ENCODE assay signal across 13 mouse cellular contexts in genomic region chr17:51408367-51408766, GRCm38 (mm10).
DNase-seq lines count a peak whose midpoint lies in the region; ATAC-seq lines count a peak whose summit lies in the region.
"Had no signal": no experiment of that assay in that cellular context is flagged by ENCODE, and none has a peak within 500 bp of the region (broad histone marks: within the 10 kb centered on the region; RNA-seq: fewer than 3 reads in every experiment).

No protein-coding gene starts in this region.

- H3K9me3 ChIP-seq in liver, embryonic 15.5 days (replicated peaks) = no peaks in the 10 kb centered on the region
- H3K9me3 ChIP-seq in embryonic facial prominence, embryonic 10.5 days = no peaks in the 10 kb centered on the region
- no peaks in the 10 kb centered on the region for H3K9me3 ChIP-seq in midbrain, embryonic 13.5 days
- H3K9me3 ChIP-seq: forebrain, embryonic 10.5 days; lung, embryonic 15.5 days; neural tube, embryonic 12.5 days had no signal

- H3K4me1 ChIP-seq in liver, embryonic 15.5 days (replicated peaks) = peaks cover 3% of the 10 kb centered on the region; the same call in 1 of the 2 replicates
- H3K4me1 ChIP-seq in embryonic facial prominence, embryonic 10.5 days = peaks cover 5% of the 10 kb centered on the region; the same call in 1 of the 2 replicates
- H3K4me1 ChIP-seq in midbrain, embryonic 13.5 days (replicated peaks) = no peaks in the 10 kb centered on the region
- H3K4me1 ChIP-seq: forebrain, embryonic 10.5 days; lung, embryonic 15.5 days; neural tube, embryonic 12.5 days had no signal

- DNase-seq in 416B (ENCODE audit: low read depth) (peak; percentile 97), R1 (ENCODE audit: low read depth, low spot score) (peak; percentile 6)
- DNase-seq in spleen, adult 18-20 months = peak; percentile 25 to 39
- no peak for DNase-seq in gastrocnemius, postnatal 36 days
- no peak for DNase-seq in right cerebral cortex, adult 2 months (ENCODE audit: low spot score in 2 of 2)
- DNase-seq in embryonic facial prominence, embryonic 10.5 days (ENCODE audit: low spot score) = no peak
- DNase-seq: adrenal gland, postnatal 10 days; gastrocnemius, postnatal 25 days had no signal

- 8% methylated on average over 3 of the region's 3 CpGs for WGBS in liver, embryonic 15.5 days (ENCODE audit: insufficient replicate concordance)
- WGBS in embryonic facial prominence, embryonic 10.5 days = 67% methylated on average over 3 of the region's 3 CpGs
- WGBS in midbrain, embryonic 13.5 days = 69% methylated on average over 3 of the region's 3 CpGs

- H3K4me3 ChIP-seq in liver, embryonic 15.5 days (replicated peaks) = 0 out of 2 replicates have a peak overlapping the region, but pooled peaks have one; percentile 10
- H3K4me3 ChIP-seq in embryonic facial prominence, embryonic 10.5 days = no peak overlapping the region
- no peak overlapping the region for H3K4me3 ChIP-seq in midbrain, embryonic 13.5 days (replicated peaks)
- H3K4me3 ChIP-seq: forebrain, embryonic 10.5 days; lung, embryonic 15.5 days; neural tube, embryonic 12.5 days had no signal

- H3K27ac ChIP-seq in liver, embryonic 15.5 days (replicated peaks) = no peak overlapping the region
- H3K27ac ChIP-seq in embryonic facial prominence, embryonic 10.5 days (replicated peaks) = no peak overlapping the region
- no peak overlapping the region for H3K27ac ChIP-seq in midbrain, embryonic 13.5 days
- H3K27ac ChIP-seq: forebrain, embryonic 10.5 days; lung, embryonic 15.5 days; neural tube, embryonic 12.5 days had no signal

- no peak overlapping the region for H3K9ac ChIP-seq in liver, embryonic 15.5 days
- no peak overlapping the region for H3K9ac ChIP-seq in midbrain, embryonic 13.5 days (replicated peaks)
- H3K9ac ChIP-seq: lung, embryonic 15.5 days; neural tube, embryonic 12.5 days had no signal

- no peaks in the 10 kb centered on the region for H3K36me3 ChIP-seq in liver, embryonic 15.5 days (replicated peaks)
- H3K36me3 ChIP-seq in embryonic facial prominence, embryonic 10.5 days (replicated peaks) = no peaks in the 10 kb centered on the region
- no peaks in the 10 kb centered on the region for H3K36me3 ChIP-seq in midbrain, embryonic 13.5 days
- H3K36me3 ChIP-seq: forebrain, embryonic 10.5 days; lung, embryonic 15.5 days; neural tube, embryonic 12.5 days had no signal

- intact Hi-C loops in gastrocnemius, postnatal 36 days (cut with DNase I) = no loop called here

- H3K4me2 ChIP-seq in liver, embryonic 15.5 days = peak overlapping the region; percentile 1; the same call in 1 of the 2 replicates
- no peak overlapping the region for H3K4me2 ChIP-seq in midbrain, embryonic 13.5 days (replicated peaks)
- H3K4me2 ChIP-seq: lung, embryonic 15.5 days; neural tube, embryonic 12.5 days had no signal

- no peaks in the 10 kb centered on the region for H3K27me3 ChIP-seq in liver, embryonic 15.5 days
- H3K27me3 ChIP-seq in embryonic facial prominence, embryonic 10.5 days (replicated peaks; ENCODE audit: low read depth, poor library complexity, severe bottlenecking) = no peaks in the 10 kb centered on the region
- H3K27me3 ChIP-seq in midbrain, embryonic 13.5 days = no peaks in the 10 kb centered on the region
- H3K27me3 ChIP-seq: lung, embryonic 15.5 days; neural tube, embryonic 12.5 days had no signal

- ATAC-seq in liver, embryonic 15.5 days (ENCODE audit: insufficient read depth) = no peak
- ATAC-seq in midbrain, embryonic 13.5 days = no peak

Comparison
In these comparisons a context has a peak if more than half of its experiments do, and no peak if none do; other contexts are left out.
1. DNase-seq: peak in 416B (single experiment), R1 (single experiment) and spleen, adult 18-20 months (2 of 2); none in gastrocnemius, postnatal 36 days (0 of 2), right cerebral cortex, adult 2 months (0 of 2) and embryonic facial prominence, embryonic 10.5 days (single experiment).